Mouse (Mus musculus): Measurements from ENCODE around the gene Lcat. TPM values are rescaled to one million over a fixed set of nuclear protein-coding genes. Genes with fewer than 3 reads are reported as not detected.
A peak's percentile ranks its signal among the peaks of the same experiment; 100 is the strongest.

Gene Lcat
- polyA plus RNA-seq, 1 experiment from 2014 or later, result 2.2 TPM

DNA sequence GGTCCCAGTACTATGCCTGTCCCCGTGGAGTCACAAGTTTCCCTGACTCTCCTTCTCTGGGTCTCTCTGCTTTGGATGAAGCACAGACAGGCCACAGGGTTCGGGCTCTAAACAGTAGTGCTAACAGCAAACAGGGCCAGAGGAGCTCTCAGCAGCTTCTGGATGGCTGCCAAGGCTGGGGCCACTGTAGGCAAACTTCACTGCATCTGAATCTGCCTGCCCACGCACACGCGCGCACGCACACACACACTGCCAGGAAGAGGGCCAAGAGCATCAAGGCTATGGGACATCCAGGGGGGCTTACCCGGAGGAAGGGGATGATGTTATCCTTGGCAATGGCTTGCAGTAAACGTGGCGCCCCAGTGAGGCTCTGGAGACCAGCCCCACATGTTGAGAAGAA is 6.2 kb upstream of the Lcat start:
- H3K9me3 ChIP-seq, result no peaks in the 10 kb centered on the region
- no peak overlapping the region for H3K9ac ChIP-seq (replicated peaks)
- H3K4me3 ChIP-seq (replicated peaks), result no peak overlapping the region
- WGBS, result 85% methylated on average over 10 of the region's 10 CpGs
- peaks cover 93% of the 10 kb centered on the region for H3K36me3 ChIP-seq
- H3K27ac ChIP-seq, result no peak overlapping the region
- no peak overlapping the region for H3K4me2 ChIP-seq
- ATAC-seq (ENCODE audit: insufficient number of reproducible peaks, insufficient read depth, low FRiP score, low TSS enrichment, low read depth), result no peak
- H3K27me3 ChIP-seq, result no peaks in the 10 kb centered on the region
- 0 out of 2 replicates have a peak, but pooled peaks cover 9% of the 10 kb centered on the region for H3K4me1 ChIP-seq (replicated peaks)

- Histone ChIP-seq H3K4me1 (replicated peaks) (peaks cover 8% of the 10 kb centered on the region), H3K9ac (replicated peaks) (no peak overlapping the region), H3K9me3 (no peaks in the 10 kb centered on the region), H3K27ac (no peak overlapping the region), H3K4me3 (replicated peaks) (no peak overlapping the region), H3K4me2 (no peak overlapping the region), H3K27me3 (no peaks in the 10 kb centered on the region), H3K36me3 (peaks cover 75% of the 10 kb centered on the region)
- ATAC-seq (ENCODE audit: insufficient number of reproducible peaks, insufficient read depth, low FRiP score, low TSS enrichment, low read depth), result no peak
- WGBS, result 93% methylated on average over 5 of the region's 5 CpGs
These were observed 640 bp downstream of the Lcat start for GRCm38 (mm10) chr8:105942542-105942941.

DNA sequence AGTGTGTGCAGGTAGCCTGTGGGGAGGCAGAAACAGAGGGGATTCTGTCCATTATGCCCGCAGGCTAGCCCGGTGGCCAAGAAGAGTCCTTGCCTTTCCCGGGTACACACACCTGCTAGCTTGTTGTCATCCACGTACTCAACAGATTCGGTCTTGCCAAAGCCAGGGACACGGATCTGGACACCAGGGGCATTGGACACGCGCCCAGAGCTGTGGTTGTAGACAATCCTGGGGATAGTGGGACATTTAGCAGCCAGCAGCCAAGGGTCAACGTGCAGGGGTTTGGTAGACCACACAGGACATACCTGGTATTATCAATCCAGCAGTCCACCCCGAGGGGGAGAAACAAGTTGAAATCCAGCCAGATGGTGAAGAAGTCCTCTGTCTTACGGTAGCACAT is 1.2 kb downstream of the Lcat start:
- ATAC-seq (ENCODE audit: insufficient number of reproducible peaks, insufficient read depth, low FRiP score, low TSS enrichment, low read depth), result no peak

GRCm38 (mm10) chr8:105938306-105938669 is 4.9 kb downstream of the Lcat start, which contains the start of gene Psmb10:
Gene Psmb10 (minus strand): TSS chr8:105938444.
- WGBS, result 32% methylated on average over 4 of the region's 4 CpGs
- H3K4me2 ChIP-seq, result peak within 1 kb of the TSS; percentile 93
- H3K27me3 ChIP-seq, result no peaks in the 10 kb centered on the region
- H3K36me3 ChIP-seq, result peaks cover 45% of the 10 kb centered on the region
- no peaks in the 10 kb centered on the region for H3K9me3 ChIP-seq
- ATAC-seq (ENCODE audit: insufficient number of reproducible peaks, insufficient read depth, low FRiP score, low TSS enrichment, low read depth), result no peak
- peak within 1 kb of the TSS; percentile 66 for H3K9ac ChIP-seq (replicated peaks)
- peak within 1 kb of the TSS; percentile 62 for H3K27ac ChIP-seq
- peaks cover 19% of the 10 kb centered on the region for H3K4me1 ChIP-seq (replicated peaks)
- peak within 1 kb of the TSS; percentile 59 for H3K4me3 ChIP-seq (replicated peaks)

More for the DNA sequence above, 1.2 kb downstream of the Lcat start:
- Histone ChIP-seq H3K36me3 (peaks cover 70% of the 10 kb centered on the region), H3K9ac (replicated peaks) (no peak overlapping the region), H3K27me3 (no peaks in the 10 kb centered on the region), H3K4me2 (no peak overlapping the region), H3K27ac (no peak overlapping the region), H3K9me3 (no peaks in the 10 kb centered on the region), H3K4me1 (replicated peaks) (peaks cover 8% of the 10 kb centered on the region), H3K4me3 (replicated peaks) (no peak overlapping the region)
- 94% methylated on average over 11 of the region's 11 CpGs for WGBS

GRCm38 (mm10) chr8:105937496-105938305 is 5.5 kb downstream of the Lcat start:
- H3K9me3 ChIP-seq, result no peaks in the 10 kb centered on the region
- no peak for ATAC-seq (ENCODE audit: insufficient number of reproducible peaks, insufficient read depth, low FRiP score, low TSS enrichment, low read depth)
- H3K4me3 ChIP-seq (replicated peaks), result peak overlapping the region; percentile 59
- H3K27ac ChIP-seq, result peak overlapping the region; percentile 62
- peaks cover 19% of the 10 kb centered on the region for H3K4me1 ChIP-seq (replicated peaks)
- H3K9ac ChIP-seq (replicated peaks), result peak overlapping the region; percentile 66
- WGBS, result 2% methylated on average over 33 of the region's 33 CpGs
- H3K36me3 ChIP-seq, result peaks cover 45% of the 10 kb centered on the region
- no peaks in the 10 kb centered on the region for H3K27me3 ChIP-seq
- H3K4me2 ChIP-seq, result peak overlapping the region; percentile 93

DNA sequence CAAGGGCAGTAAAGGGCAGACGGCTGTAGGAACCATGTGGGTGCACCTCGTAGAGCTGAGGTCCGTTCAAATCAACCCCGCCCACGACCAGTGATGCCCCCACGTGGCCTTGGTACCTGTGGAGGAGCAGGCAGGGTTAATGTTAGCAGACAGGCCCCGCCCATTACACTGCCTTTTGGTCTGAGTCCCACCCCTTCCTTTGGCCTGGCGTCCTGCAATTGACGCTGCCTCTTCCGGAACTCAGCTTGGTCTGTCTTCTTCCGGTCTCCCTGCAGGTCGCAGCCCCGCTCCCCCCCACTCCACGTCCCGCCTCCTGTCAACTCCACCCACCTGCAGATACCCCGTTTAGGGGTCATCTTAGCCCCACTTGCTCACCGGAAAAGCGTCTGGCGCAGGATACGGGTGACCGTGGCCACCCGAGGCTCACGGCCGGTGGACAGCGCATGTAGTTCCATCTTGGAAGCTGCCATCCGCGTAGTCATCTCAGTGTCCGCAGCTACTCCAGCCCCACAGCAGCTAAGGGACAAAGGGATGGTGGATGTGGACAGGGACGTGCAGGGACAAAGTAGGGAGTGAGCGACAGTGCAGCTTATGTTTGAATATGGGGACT is 6.2 kb downstream of the Lcat start:
- H3K4me3 ChIP-seq (replicated peaks), result peak overlapping the region; percentile 59
- ATAC-seq (ENCODE audit: insufficient number of reproducible peaks, insufficient read depth, low FRiP score, low TSS enrichment, low read depth), result peak; percentile 84
- no peaks in the 10 kb centered on the region for H3K9me3 ChIP-seq
- H3K27me3 ChIP-seq, result no peaks in the 10 kb centered on the region
- under 1% methylated on average over 30 of the region's 30 CpGs for WGBS
- H3K4me1 ChIP-seq (replicated peaks), result peaks cover 19% of the 10 kb centered on the region
- peaks cover 45% of the 10 kb centered on the region for H3K36me3 ChIP-seq
- H3K27ac ChIP-seq, result peak overlapping the region; percentile 72
- peak overlapping the region; percentile 93 for H3K4me2 ChIP-seq
- H3K9ac ChIP-seq (replicated peaks), result peak overlapping the region; percentile 66

GRCm38 (mm10) chr8:105935863-105936603 is 7.1 kb downstream of the Lcat start:
- peaks cover 19% of the 10 kb centered on the region for H3K4me1 ChIP-seq (replicated peaks)
- peak overlapping the region; percentile 66 for H3K9ac ChIP-seq (replicated peaks)
- peak overlapping the region; percentile 93 for H3K4me2 ChIP-seq
- peak overlapping the region; percentile 72 for H3K27ac ChIP-seq
- no peak for ATAC-seq (ENCODE audit: insufficient number of reproducible peaks, insufficient read depth, low FRiP score, low TSS enrichment, low read depth)
- peaks cover 45% of the 10 kb centered on the region for H3K36me3 ChIP-seq
- 23% methylated on average over 7 of the region's 7 CpGs for WGBS
- no peaks in the 10 kb centered on the region for H3K27me3 ChIP-seq
- H3K4me3 ChIP-seq (replicated peaks), result peak overlapping the region; percentile 59
- H3K9me3 ChIP-seq, result no peaks in the 10 kb centered on the region

- WGBS, result 83% methylated on average over 6 of the region's 6 CpGs
- no peak overlapping the region for H3K27ac ChIP-seq
- peaks cover 46% of the 10 kb centered on the region for H3K36me3 ChIP-seq
- no peaks in the 10 kb centered on the region for H3K27me3 ChIP-seq
- H3K4me1 ChIP-seq (replicated peaks), result peaks cover 19% of the 10 kb centered on the region
- no peak overlapping the region for H3K9ac ChIP-seq (replicated peaks)
- H3K4me3 ChIP-seq (replicated peaks), result no peak overlapping the region
- H3K9me3 ChIP-seq, result no peaks in the 10 kb centered on the region
- ATAC-seq (ENCODE audit: insufficient number of reproducible peaks, insufficient read depth, low FRiP score, low TSS enrichment, low read depth), result no peak
- H3K4me2 ChIP-seq, result no peak overlapping the region; the same call in 1 of the 2 replicates
These were observed 8.1 kb downstream of the Lcat start for GRCm38 (mm10) chr8:105935105-105935504.

DNA sequence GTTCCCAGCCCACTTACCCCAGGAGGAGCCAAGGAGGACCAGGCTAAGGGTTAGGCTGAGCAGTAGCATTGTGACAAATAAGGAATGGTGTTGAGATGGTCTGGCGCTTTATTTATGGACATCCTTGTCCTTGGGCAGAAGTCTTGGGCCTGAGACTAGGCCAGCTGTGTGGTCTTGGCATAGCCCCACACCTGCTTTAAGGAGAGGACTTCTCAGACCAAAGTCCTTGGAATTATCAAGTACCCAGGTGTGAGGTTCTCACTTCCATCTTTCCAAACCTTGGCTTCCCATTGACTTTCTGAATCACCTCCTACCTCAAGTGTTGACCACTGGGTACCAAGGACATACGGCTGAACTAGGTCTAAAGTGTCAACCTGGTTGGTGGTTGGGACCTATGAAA is 9.4 kb downstream of the Lcat start, which contains the start of gene Ctrl:
Ctrl (minus strand) TSS at position 101 of the 400 bp plus-strand sequence.
- Histone ChIP-seq H3K4me2 (no peak within 1 kb of the TSS), H3K4me3 (replicated peaks) (no peak within 1 kb of the TSS), H3K9ac (replicated peaks) (no peak within 1 kb of the TSS), H3K4me1 (replicated peaks) (peaks cover 19% of the 10 kb centered on the region), H3K9me3 (no peaks in the 10 kb centered on the region), H3K36me3 (peaks cover 51% of the 10 kb centered on the region), H3K27ac (no peak within 1 kb of the TSS), H3K27me3 (no peaks in the 10 kb centered on the region)
- no peak for ATAC-seq (ENCODE audit: insufficient number of reproducible peaks, insufficient read depth, low FRiP score, low TSS enrichment, low read depth)
- 96% methylated on average over 2 of the region's 2 CpGs for WGBS

GRCm38 (mm10) chr8:105932525-105932924 is 10.7 kb downstream of the Lcat start:
- WGBS, result 91% methylated on average over 11 of the region's 11 CpGs
- no peak for ATAC-seq (ENCODE audit: insufficient number of reproducible peaks, insufficient read depth, low FRiP score, low TSS enrichment, low read depth)
- Histone ChIP-seq H3K4me2 (no peak overlapping the region), H3K27ac (no peak overlapping the region), H3K4me1 (replicated peaks) (peaks cover 11% of the 10 kb centered on the region), H3K27me3 (no peaks in the 10 kb centered on the region), H3K9ac (replicated peaks) (no peak overlapping the region), H3K4me3 (replicated peaks) (no peak overlapping the region), H3K36me3 (peaks cover 63% of the 10 kb centered on the region), H3K9me3 (no peaks in the 10 kb centered on the region)

- Histone ChIP-seq H3K9ac (replicated peaks) (no peak overlapping the region), H3K9me3 (no peaks in the 10 kb centered on the region), H3K36me3 (peaks cover 66% of the 10 kb centered on the region), H3K4me1 (replicated peaks) (peaks cover 7% of the 10 kb centered on the region), H3K4me2 (no peak overlapping the region), H3K27me3 (no peaks in the 10 kb centered on the region), H3K27ac (no peak overlapping the region), H3K4me3 (replicated peaks) (no peak overlapping the region)
- 93% methylated on average over 3 of the region's 3 CpGs for WGBS
- ATAC-seq (ENCODE audit: insufficient number of reproducible peaks, insufficient read depth, low FRiP score, low TSS enrichment, low read depth), result no peak
These were observed 11.9 kb downstream of the Lcat start for GRCm38 (mm10) chr8:105931271-105931670.
